Mouse (Mus musculus) liver, embryonic 14.5 days (tissue): ENCODE data around the gene Kcp. TPM values are rescaled to one million over a fixed set of nuclear protein-coding genes. Genes with fewer than 3 reads are reported as not detected.

Experiments used
- ATAC-seq: fragments of 200-750 bp; cut with Nextera tagmentation; 2 replicates; pipeline ENCODE4 v1.8.0; 2017; ENCODE audit warnings: moderate number of reproducible peaks, mild to moderate bottlenecking, moderate library complexity; ENCODE audit not compliant: insufficient read depth
- DNase-seq, 3 experiments: peaks; one replicate each; pipeline ENCODE4 v3.0.0-alpha.2; 2012 to 2013; ENCODE audit warnings: low read depth in 3 of 3, low spot score in 3 of 3
- H3K27ac ChIP-seq: fragments of 300-500 bp; sonication (generic); 2 replicates; pipeline ENCODE4 v1.5.1; 2014; ENCODE audit warnings: moderate library complexity, mild to moderate bottlenecking, control low read depth, inconsistent platforms
- H3K27me3 ChIP-seq: fragments of 300-500 bp; sonication (generic); 2 replicates; pipeline ENCODE4 v1.6.1; 2014; ENCODE audit warnings: mild to moderate bottlenecking, low read length, moderate library complexity; ENCODE audit not compliant: control insufficient read depth, insufficient read depth
- H3K36me3 ChIP-seq: fragments of 300-500 bp; sonication (generic); replicated peaks from 2 replicates; pipeline ENCODE4 v1.6.1; 2014; ENCODE audit warnings: low read depth; ENCODE audit not compliant: control insufficient read depth, insufficient read depth
- H3K4me1 ChIP-seq, 2 experiments: fragments of 200-500 bp in 1 of 2; fragments of 300-500 bp in 1 of 2; sonication (generic) in 1 of 2; replicated peaks; 2 replicates each; pipeline ENCODE4 v1.6.1; 2012 to 2014; ENCODE audit warnings: antibody characterized with exemption in 1 of 2, inconsistent platforms in 1 of 2, low read length in 1 of 2; ENCODE audit not compliant: control insufficient read depth in 2 of 2, insufficient read depth in 2 of 2
- H3K4me2 ChIP-seq: fragments of 300-500 bp; sonication (generic); 2 replicates; pipeline ENCODE4 v1.6.1; 2014; ENCODE audit warnings: low read depth, mild to moderate bottlenecking, control low read depth, moderate library complexity
- H3K4me3 ChIP-seq, 2 experiments: fragments of 200-500 bp in 1 of 2; fragments of 300-500 bp in 1 of 2; sonication (generic) in 1 of 2; 2 replicates each; pipeline ENCODE4 v1.5.1; 2012 to 2014; ENCODE audit warnings: low read depth in 2 of 2, low read length in 2 of 2, mild to moderate bottlenecking in 2 of 2, control low read depth in 1 of 2, inconsistent platforms in 1 of 2, moderate library complexity in 1 of 2; ENCODE audit not compliant: insufficient read depth in 1 of 2
- H3K9ac ChIP-seq: fragments of 300-500 bp; sonication (generic); replicated peaks from 2 replicates; pipeline ENCODE4 v1.6.1; 2014; ENCODE audit warnings: mild to moderate bottlenecking, control low read depth, moderate library complexity
- H3K9me3 ChIP-seq: fragments of 300-500 bp; sonication (generic); 2 replicates; pipeline ENCODE4 v1.6.1; 2016; ENCODE audit warnings: low read length, mixed read lengths; ENCODE audit not compliant: control insufficient read depth
- CTCF ChIP-seq: IDR thresholded peaks from 2 replicates; pipeline ENCODE4 v1.5.1; 2016; ENCODE audit warnings: antibody characterized with exemption, low read depth, control low read depth
- EP300 ChIP-seq: IDR thresholded peaks from 2 replicates; pipeline ENCODE4 v1.6.1; 2016; ENCODE audit warnings: antibody characterized with exemption, low read depth
- WGBS: fragments of 180-500 bp; shearing (Covaris S2); extraction: QIAGEN DNeasy Blood & Tissue Kit; methylation state at CpG from one replicate; pipeline ENCODE4 v1.1.7; 2014; ENCODE audit not compliant: insufficient replicate concordance; 5-methylcytosine and 5-hydroxymethylcytosine counted together
- polyA plus RNA-seq, 2 experiments: library from polyadenylated mRNA; depleted of rRNA in 1 of 2; stranded (reverse) in 1 of 2; unstranded in 1 of 2; fragments of >200 nt; fragmentation: Nextera tagmentation in 1 of 2; extraction: Ambion mirVana in 1 of 2; gene quantifications; 2 replicates each; pipeline versions ENCODE4 v1.2.1 to v1.2.3; 2012 to 2014

The Kcp gene
- polyA plus RNA-seq, 2 experiments, result 0.67 to 2.0 TPM

GRCm38 (mm10) chr6:29471137-29471536 is 36.6 kb downstream of the Kcp start, which contains the start of gene Atp6v1fnb:
TSS of gene Atp6v1fnb (plus strand) at chr6:29471437.
- Histone ChIP-seq H3K27ac (no peak within 1 kb of the TSS), H3K9ac (no peak within 1 kb of the TSS), H3K27me3 (no peaks in the 10 kb centered on the region; the same call in none of the 2 replicates), H3K4me1 (peaks cover 5 to 7% of the 10 kb centered on the region in 2 experiments; a peak in 3 of 4 replicates), H3K9me3 (no peaks in the 10 kb centered on the region), H3K4me2 (no peak within 1 kb of the TSS), H3K36me3 (no peaks in the 10 kb centered on the region; the same call in 1 of the 2 replicates), H3K4me3 (no peak within 1 kb of the TSS)
- WGBS, result 77% methylated on average over 4 of the region's 4 CpGs
- DNase-seq, result no peak
- ATAC-seq, result no peak
- TF ChIP-seq CTCF (no peak), EP300 (no peak)

- WGBS, result 71% methylated on average over 3 of the region's 3 CpGs
- H3K27ac ChIP-seq, result no peak overlapping the region
- no peaks in the 10 kb centered on the region; the same call in 1 of the 2 replicates for H3K36me3 ChIP-seq
- no peaks in the 10 kb centered on the region for H3K27me3 ChIP-seq
- H3K4me3 ChIP-seq, result peak overlapping the region in 1 of 2 experiments; percentile 81; a peak in 2 of 4 replicates
- H3K4me1 ChIP-seq, result peaks cover 5 to 7% of the 10 kb centered on the region in 2 experiments; a peak in 3 of 4 replicates
- peak overlapping the region; percentile 83 for H3K4me2 ChIP-seq
- H3K9ac ChIP-seq, result peak overlapping the region; percentile 20; the same call in 1 of the 2 replicates
- ATAC-seq (no peak), DNase-seq (no peak)
- TF ChIP-seq EP300, result no peak
- no peak for TF ChIP-seq CTCF
- H3K9me3 ChIP-seq, result no peaks in the 10 kb centered on the region
Measured at GRCm38 (mm10) chr6:29468851-29469250, 38.9 kb downstream of the Kcp start.

GRCm38 (mm10) chr6:29467583-29468354 is 40.0 kb downstream of the Kcp start, which contains the start of gene Atp6v1f:
TSS of gene Atp6v1f (plus strand) at chr6:29467718.
- WGBS, result under 1% methylated on average over 39 of the region's 39 CpGs
- H3K4me2 ChIP-seq, result peak within 1 kb of the TSS; percentile 83

GRCm38 (mm10) chr6:29463388-29463787 is 44.4 kb downstream of the Kcp start:
- no peak for DNase-seq
- no peak for TF ChIP-seq CTCF
- no peak for TF ChIP-seq EP300
- H3K27me3 ChIP-seq, result no peaks in the 10 kb centered on the region
- no peaks in the 10 kb centered on the region for H3K9me3 ChIP-seq
- 53% methylated on average over 3 of the region's 3 CpGs for WGBS
- ATAC-seq, result no peak
- H3K4me3 ChIP-seq, result no peak overlapping the region
- H3K4me1 ChIP-seq, result peaks cover under 1% of the 10 kb centered on the region in 2 experiments; a peak in 3 of 4 replicates
- H3K4me2 ChIP-seq, result no peak overlapping the region
- no peak overlapping the region for H3K9ac ChIP-seq
- H3K36me3 ChIP-seq, result no peaks in the 10 kb centered on the region
- H3K27ac ChIP-seq, result no peak overlapping the region

More at GRCm38 (mm10) chr6:29467583-29468354, 40.0 kb downstream of the Kcp start, which contains the start of gene Atp6v1f:
- peak; percentile 90 to 92 (median 92) for DNase-seq
- H3K36me3 ChIP-seq, result no peaks in the 10 kb centered on the region; the same call in 1 of the 2 replicates
- H3K4me1 ChIP-seq, result peaks cover 5 to 7% of the 10 kb centered on the region in 2 experiments; a peak in 3 of 4 replicates
- peak within 1 kb of the TSS; percentile 81 to 93 for H3K4me3 ChIP-seq
- peak within 1 kb of the TSS; percentile 31 for H3K27ac ChIP-seq
- no peaks in the 10 kb centered on the region for H3K27me3 ChIP-seq
- H3K9ac ChIP-seq, result peak within 1 kb of the TSS; percentile 78
- TF ChIP-seq CTCF, result no peak
- TF ChIP-seq EP300, result no peak
- no peaks in the 10 kb centered on the region for H3K9me3 ChIP-seq
- ATAC-seq, result peak; percentile 91

GRCm38 (mm10) chr6:29461502-29461901 is 46.2 kb downstream of the Kcp start:
- H3K9me3 ChIP-seq, result no peaks in the 10 kb centered on the region
- ATAC-seq (no peak), DNase-seq (no peak)
- H3K4me3 ChIP-seq, result no peak overlapping the region
- no peaks in the 10 kb centered on the region for H3K27me3 ChIP-seq
- H3K4me1 ChIP-seq, result no peaks in the 10 kb centered on the region
- H3K4me2 ChIP-seq, result no peak overlapping the region
- no peaks in the 10 kb centered on the region for H3K36me3 ChIP-seq
- H3K27ac ChIP-seq, result no peak overlapping the region
- TF ChIP-seq EP300 (no peak), CTCF (no peak)
- WGBS, result 49% methylated on average over 7 of the region's 7 CpGs
- H3K9ac ChIP-seq, result no peak overlapping the region
